Comparison of ENCODE assay signal across 19 mouse cellular contexts in the genomic region with DNA sequence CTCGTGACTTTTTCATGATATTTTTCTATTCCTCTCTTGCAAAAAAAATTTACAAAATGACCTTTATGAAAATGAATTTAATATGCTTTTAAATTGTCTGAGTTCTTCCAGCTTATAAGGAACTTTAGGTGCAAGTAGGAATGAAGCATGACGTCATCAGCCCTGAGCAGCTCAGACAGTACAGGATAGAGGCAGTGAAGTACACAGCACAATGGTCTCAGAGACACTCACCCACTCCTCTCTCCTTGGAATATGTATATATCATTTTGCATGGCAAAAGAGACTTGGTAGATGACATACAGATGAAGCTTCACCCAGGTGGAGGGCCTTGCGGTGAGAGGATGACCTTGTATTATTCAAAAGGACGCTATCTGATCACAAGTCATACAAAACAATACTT.
"Had no signal": no experiment of that assay in that cellular context is flagged by ENCODE, and none has a peak within 500 bp of the region (broad histone marks: within the 10 kb centered on the region; RNA-seq: fewer than 3 reads in every experiment).

No protein-coding gene starts in this region.

- H3K9ac ChIP-seq: kidney, embryonic 15.5 days; limb, embryonic 12.5 days; limb, embryonic 15.5 days; liver, embryonic 14.5 days; liver, postnatal 0 days; lung, embryonic 14.5 days had no signal

- H3K27ac ChIP-seq: kidney, embryonic 15.5 days; left cerebral cortex, adult 2 months; limb, embryonic 12.5 days; limb, embryonic 15.5 days; liver, embryonic 14.5 days; macrophage had no signal

- H3K36me3 ChIP-seq: kidney, embryonic 15.5 days; limb, embryonic 12.5 days; limb, embryonic 15.5 days had no signal

- DNase-seq: kidney, adult 8-10 months; kidney, postnatal 10 days; kidney, postnatal 36 days; layer of hippocampus, postnatal 36 days; left cerebral cortex, postnatal 4 days; liver, postnatal 0 days; lung, embryonic 14.5 days; thymus, adult 2 months; thymus, postnatal 14 days; thymus, postnatal 4 days had no signal

- H3K4me1 ChIP-seq: kidney, embryonic 15.5 days; limb, embryonic 12.5 days; limb, embryonic 15.5 days had no signal

- ATAC-seq: intestine, postnatal 0 days; liver, postnatal 0 days; lung, postnatal 0 days had no signal

- H3K9me3 ChIP-seq: kidney, embryonic 15.5 days; limb, embryonic 12.5 days; limb, embryonic 15.5 days had no signal

- H3K27me3 ChIP-seq: kidney, embryonic 15.5 days; limb, embryonic 12.5 days; limb, embryonic 15.5 days had no signal

- H3K4me3 ChIP-seq: kidney, embryonic 15.5 days; left cerebral cortex, adult 2 months; limb, embryonic 12.5 days; limb, embryonic 15.5 days had no signal

- H3K4me2 ChIP-seq: kidney, embryonic 15.5 days; limb, embryonic 12.5 days; limb, embryonic 15.5 days; liver, embryonic 11.5 days; lung, embryonic 14.5 days had no signal
